Mouse (Mus musculus) lung, adult 2 months (tissue): Measurements from ENCODE around the gene Iqcg.

ENCODE experiments used
- CTCF ChIP-seq: fragments of 200-500 bp; IDR thresholded peaks from 2 replicates; pipeline ENCODE4 v1.5.1; 2011; ENCODE audit warnings: mild to moderate bottlenecking, low read length, control low read depth; ENCODE audit not compliant: insufficient read depth
- POLR2A ChIP-seq: fragments of 200-500 bp; IDR thresholded peaks from 2 replicates; pipeline ENCODE4 v1.6.1; 2011; ENCODE audit warnings: low read depth, mild to moderate bottlenecking, control low read depth, low read length, borderline replicate concordance; ENCODE audit errors: extremely low read depth

DNA sequence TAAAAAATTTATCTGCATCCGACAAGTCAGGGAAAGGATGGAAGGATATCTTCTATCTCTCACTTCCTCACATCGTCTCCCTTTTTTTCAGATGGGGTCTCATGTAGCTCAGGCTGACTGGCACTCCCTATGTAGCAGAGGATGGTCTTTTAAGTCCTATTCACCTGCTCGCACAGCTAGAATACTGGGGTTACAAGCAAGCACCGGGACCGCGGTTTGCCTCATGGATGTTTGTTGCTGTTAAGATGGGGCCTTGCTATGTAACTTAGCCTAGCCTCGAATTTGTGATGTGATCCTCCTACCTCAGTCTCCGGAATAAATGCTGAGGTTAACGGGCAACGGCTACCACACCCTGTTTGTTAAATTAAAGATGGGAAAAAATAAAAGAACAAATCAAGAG, 363 bp downstream of the Iqcg start:
- TF ChIP-seq POLR2A = no peak
- no peak for TF ChIP-seq CTCF
